Mouse (Mus musculus) bone marrow, adult 2 months (tissue): ENCODE results near the gene Nptn. TPM values are rescaled to one million over a fixed set of nuclear protein-coding genes. Genes with fewer than 3 reads are reported as not detected.

Experiments used
- H3K27ac ChIP-seq: fragments of 200-500 bp; 2 replicates; pipeline ENCODE4 v1.5.1; 2012; ENCODE audit warnings: low read depth, mild to moderate bottlenecking, control low read depth, inconsistent platforms, low read length; ENCODE audit not compliant: control insufficient read depth, poor library complexity, insufficient read depth
- H3K4me1 ChIP-seq: fragments of 200-500 bp; 2 replicates; pipeline ENCODE4 v1.6.1; 2011; ENCODE audit warnings: low read length; ENCODE audit not compliant: control insufficient read depth, insufficient read depth
- H3K4me3 ChIP-seq: fragments of 200-500 bp; replicated peaks from 2 replicates; pipeline ENCODE3; 2011; ENCODE audit warnings: mild to moderate bottlenecking, low read depth, low read length, control low read depth; ENCODE audit not compliant: control insufficient read depth
- CTCF ChIP-seq: fragments of 200-500 bp; IDR thresholded peaks from 2 replicates; pipeline ENCODE4 v1.5.1; 2011; ENCODE audit warnings: low read length, control low read depth; ENCODE audit not compliant: control insufficient read depth, insufficient read depth
- POLR2A ChIP-seq: fragments of 200-500 bp; IDR thresholded peaks from 2 replicates; pipeline ENCODE4 v1.6.1; 2011; ENCODE audit warnings: low read depth, mild to moderate bottlenecking, control low read depth, low read length, borderline replicate concordance; ENCODE audit not compliant: control insufficient read depth
- WGBS: fragments of 180-500 bp; shearing (Covaris S2); methylation state at CpG from one replicate; pipeline ENCODE4 v1.1.7; 2018; 5-methylcytosine and 5-hydroxymethylcytosine counted together
- polyA plus RNA-seq: library from polyadenylated mRNA; stranded (reverse); fragments of >200 nt; gene quantifications from 2 replicates; pipeline ENCODE4 v1.2.4, GENCODE M21; 2011; ENCODE audit warnings: low replicate concordance; ENCODE audit not compliant: missing spikeins, insufficient read depth, insufficient read length

The Nptn gene
- polyA plus RNA-seq, 1 experiment: 47.4 TPM

- H3K4me1 ChIP-seq: peaks cover 1% of the 10 kb centered on the region; the same call in 1 of the 2 replicates
- TF ChIP-seq POLR2A (no peak), CTCF (no peak)
- no peak overlapping the region for H3K4me3 ChIP-seq
- H3K27ac ChIP-seq: no peak overlapping the region
- 100% methylated on average over 1 of the region's 1 CpGs for WGBS
Observed at GRCm38 (mm10) chr9:58623009-58623408, 41.0 kb downstream of the Nptn start.

GRCm38 (mm10) chr9:58627197-58627596, 45.2 kb downstream of the Nptn start:
- WGBS: 36% methylated on average over 2 of the region's 2 CpGs
- TF ChIP-seq POLR2A: no peak
- no peak for TF ChIP-seq CTCF
- Histone ChIP-seq H3K4me3 (no peak overlapping the region), H3K27ac (no peak overlapping the region), H3K4me1 (peaks cover 1% of the 10 kb centered on the region; the same call in 1 of the 2 replicates)

- 55% methylated on average over 2 of the region's 2 CpGs for WGBS
- Histone ChIP-seq H3K4me1 (peaks cover 1% of the 10 kb centered on the region; the same call in 1 of the 2 replicates), H3K4me3 (no peak overlapping the region), H3K27ac (no peak overlapping the region)
- TF ChIP-seq POLR2A: no peak
- TF ChIP-seq CTCF: no peak
Observed at GRCm38 (mm10) chr9:58630441-58630840, 48.4 kb downstream of the Nptn start.

- TF ChIP-seq CTCF (no peak), POLR2A (no peak)
- Histone ChIP-seq H3K4me1 (no peaks in the 10 kb centered on the region), H3K27ac (no peak overlapping the region), H3K4me3 (no peak overlapping the region)
- 89% methylated on average over 6 of the region's 6 CpGs for WGBS
Observed at GRCm38 (mm10) chr9:58648406-58649264, 66.6 kb downstream of the Nptn start.

- TF ChIP-seq POLR2A (no peak), CTCF (no peak)
Observed at GRCm38 (mm10) chr9:58649265-58649626, 67.2 kb downstream of the Nptn start.

GRCm38 (mm10) chr9:58651993-58652392, 70.0 kb downstream of the Nptn start:
- WGBS: 57% methylated on average over 4 of the region's 4 CpGs
- TF ChIP-seq CTCF: no peak
- no peak for TF ChIP-seq POLR2A
- no peaks in the 10 kb centered on the region; the same call in none of the 2 replicates for H3K4me1 ChIP-seq
- H3K4me3 ChIP-seq: no peak overlapping the region
- H3K27ac ChIP-seq: no peak overlapping the region

More at GRCm38 (mm10) chr9:58649265-58649626, 67.2 kb downstream of the Nptn start:
- 64% methylated on average over 4 of the region's 4 CpGs for WGBS
- no peak overlapping the region for H3K4me3 ChIP-seq
- no peaks in the 10 kb centered on the region for H3K4me1 ChIP-seq
- no peak overlapping the region for H3K27ac ChIP-seq

- H3K27ac ChIP-seq: no peak overlapping the region
- no peak overlapping the region for H3K4me3 ChIP-seq
- TF ChIP-seq POLR2A (no peak), CTCF (no peak)
- WGBS: 78% methylated on average over 4 of the region's 4 CpGs
- H3K4me1 ChIP-seq: peaks cover 4% of the 10 kb centered on the region
Observed at GRCm38 (mm10) chr9:58654494-58654893, 72.5 kb downstream of the Nptn start.

GRCm38 (mm10) chr9:58656396-58656795, 74.4 kb downstream of the Nptn start:
- 69% methylated on average over 2 of the region's 2 CpGs for WGBS
- peak; percentile 55; the same call in 1 of the 2 replicates for TF ChIP-seq CTCF
- TF ChIP-seq POLR2A: no peak
- Histone ChIP-seq H3K4me1 (peaks cover 4% of the 10 kb centered on the region), H3K4me3 (peak overlapping the region; percentile 39), H3K27ac (no peak overlapping the region)
